Mouse (Mus musculus) liver, adult 2 months (tissue): ENCODE data around the gene Parp8. TPM values are rescaled to one million over a fixed set of nuclear protein-coding genes. Genes with fewer than 3 reads are reported as not detected.

ENCODE experiments used
- DNase-seq: peaks from one replicate; pipeline ENCODE4 v3.0.0-alpha.2; 2011; ENCODE audit warnings: low read depth, low spot score; ENCODE audit errors: extremely low read depth
- H3K27ac ChIP-seq: fragments of 200-500 bp; replicated peaks from 2 replicates; pipeline ENCODE4 v1.5.1; 2012; ENCODE audit warnings: low read depth, mild to moderate bottlenecking, control low read depth, inconsistent platforms, low read length; ENCODE audit not compliant: insufficient read depth
- H3K27me3 ChIP-seq: fragments of 200-500 bp; 2 replicates; pipeline ENCODE4 v1.6.1; 2012; ENCODE audit warnings: mild to moderate bottlenecking, moderate library complexity, low read length, inconsistent platforms; ENCODE audit not compliant: control insufficient read depth, insufficient read depth
- H3K36me3 ChIP-seq: fragments of 200-500 bp; 2 replicates; pipeline ENCODE4 v1.6.1; 2012; ENCODE audit warnings: low read length, inconsistent platforms; ENCODE audit not compliant: control insufficient read depth, insufficient read depth
- H3K4me1 ChIP-seq: fragments of 200-500 bp; 2 replicates; pipeline ENCODE4 v1.6.1; 2011; ENCODE audit warnings: low read length; ENCODE audit not compliant: control insufficient read depth, insufficient read depth
- H3K4me3 ChIP-seq: fragments of 200-500 bp; 2 replicates; pipeline ENCODE4 v1.5.1; 2011; ENCODE audit warnings: low read depth, mild to moderate bottlenecking, control low read depth, low read length, moderate library complexity; ENCODE audit not compliant: insufficient read depth
- H3K79me2 ChIP-seq: fragments of 200-500 bp; 2 replicates; pipeline ENCODE4 v1.6.1; 2012; ENCODE audit warnings: inconsistent platforms, mild to moderate bottlenecking, low read length, moderate library complexity; ENCODE audit not compliant: control insufficient read depth, insufficient read depth
- H3K9ac ChIP-seq: fragments of 200-500 bp; 2 replicates; pipeline ENCODE4 v1.6.1; 2012; ENCODE audit warnings: low read depth, mild to moderate bottlenecking, control low read depth, inconsistent platforms, low read length
- CTCF ChIP-seq: fragments of 200-500 bp; IDR thresholded peaks from 2 replicates; pipeline ENCODE4 v1.5.1; 2011; ENCODE audit warnings: low read depth, low read length, control low read depth
- POLR2A ChIP-seq: fragments of 200-500 bp; IDR thresholded peaks from 2 replicates; pipeline ENCODE4 v1.6.1; 2011; ENCODE audit warnings: low read length, control low read depth; ENCODE audit not compliant: insufficient read depth; ENCODE audit errors: extremely low read depth
- WGBS: fragments of 180-500 bp; shearing (Covaris S2); methylation state at CpG from one replicate; pipeline ENCODE4 v1.1.7; 2018; 5-methylcytosine and 5-hydroxymethylcytosine counted together
- polyA plus RNA-seq: library from polyadenylated mRNA; depleted of rRNA; stranded (reverse); fragments of >200 nt; gene quantifications from 2 replicates; pipeline ENCODE4 v1.2.3, GENCODE M21; 2012
- total RNA-seq: library from RNA; depleted of rRNA; stranded (reverse); fragments of >200 nt; gene quantifications from 2 replicates; pipeline ENCODE4 v1.2.3, GENCODE M21; 2014

Gene Parp8
- total and polyA plus RNA-seq, 2 experiments: 0.40 to 1.6 TPM

GRCm38 (mm10) chr13:116968906-116969305, 56.4 kb downstream of the Parp8 start:
- WGBS: 92% methylated on average over 4 of the region's 4 CpGs
- no peak overlapping the region for H3K27ac ChIP-seq

GRCm38 (mm10) chr13:116967459-116967858, 57.9 kb downstream of the Parp8 start:
- TF ChIP-seq POLR2A: no peak
- TF ChIP-seq CTCF: no peak
- Histone ChIP-seq H3K9ac (no peak overlapping the region), H3K79me2 (no peaks in the 10 kb centered on the region), H3K36me3 (no peaks in the 10 kb centered on the region), H3K4me1 (no peaks in the 10 kb centered on the region), H3K27ac (no peak overlapping the region), H3K4me3 (no peak overlapping the region), H3K27me3 (no peaks in the 10 kb centered on the region)
- 84% methylated on average over 3 of the region's 3 CpGs for WGBS
- no peak for DNase-seq

More at GRCm38 (mm10) chr13:116968906-116969305, 56.4 kb downstream of the Parp8 start:
- Histone ChIP-seq H3K36me3 (no peaks in the 10 kb centered on the region), H3K79me2 (no peaks in the 10 kb centered on the region), H3K4me3 (no peak overlapping the region), H3K9ac (no peak overlapping the region), H3K4me1 (no peaks in the 10 kb centered on the region), H3K27me3 (no peaks in the 10 kb centered on the region)
- no peak for DNase-seq
- no peak for TF ChIP-seq CTCF
- no peak for TF ChIP-seq POLR2A

DNA sequence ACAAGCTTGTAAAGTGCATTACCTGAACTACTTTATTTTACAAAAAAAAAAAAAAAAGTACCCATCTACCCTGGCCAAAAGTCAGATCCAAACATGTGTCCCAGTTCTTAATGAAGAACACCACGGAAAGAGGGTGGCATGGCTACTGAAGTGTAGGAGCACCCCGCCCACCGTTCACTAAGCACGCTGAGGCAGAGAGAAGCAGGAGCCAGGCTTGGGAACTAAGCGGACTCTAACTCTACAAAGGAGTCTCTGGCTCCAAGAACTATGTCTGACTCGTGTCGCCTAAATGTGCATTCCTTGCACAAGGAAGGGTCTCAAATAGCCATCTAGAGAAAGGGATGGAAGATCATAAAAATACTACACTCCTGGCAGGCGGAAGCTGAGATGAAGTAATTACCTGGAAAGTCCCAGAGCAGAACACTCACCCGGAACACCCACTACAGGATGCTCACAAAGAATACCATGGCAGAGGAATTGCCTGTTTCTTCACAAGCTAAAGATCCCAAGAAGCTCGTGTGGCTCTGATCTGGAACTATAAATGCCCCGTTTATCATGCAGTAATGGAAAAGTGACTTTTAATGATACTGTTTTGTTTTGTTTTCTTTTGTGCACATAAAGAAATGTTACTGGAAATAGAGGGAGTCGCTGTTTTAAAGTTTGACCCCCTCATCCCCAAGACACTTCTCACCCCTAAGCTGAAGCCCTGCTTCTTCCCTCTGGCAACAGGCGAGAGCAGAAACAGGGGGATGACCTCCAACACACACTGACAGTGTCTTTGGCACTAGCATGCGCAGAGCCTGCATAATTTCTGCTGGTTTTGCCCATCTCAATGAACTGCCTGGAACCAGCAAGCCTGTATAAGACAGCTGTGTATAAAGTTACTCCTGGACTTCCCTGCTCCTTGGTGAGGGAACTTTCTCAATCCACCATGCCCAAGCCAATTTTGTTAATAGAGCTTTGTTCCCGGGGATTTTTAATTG, 62.6 kb downstream of the Parp8 start:
- no peak overlapping the region for H3K4me3 ChIP-seq
- no peaks in the 10 kb centered on the region for H3K4me1 ChIP-seq
- 77% methylated on average over 15 of the region's 15 CpGs for WGBS
- H3K27me3 ChIP-seq: no peaks in the 10 kb centered on the region
- no peak overlapping the region for H3K9ac ChIP-seq
- no peak for DNase-seq
- no peaks in the 10 kb centered on the region for H3K79me2 ChIP-seq
- TF ChIP-seq POLR2A: no peak
- no peak for TF ChIP-seq CTCF
- H3K36me3 ChIP-seq: no peaks in the 10 kb centered on the region
- H3K27ac ChIP-seq: no peak overlapping the region

- DNase-seq: no peak
- H3K4me3 ChIP-seq: no peak overlapping the region
- no peaks in the 10 kb centered on the region for H3K79me2 ChIP-seq
- no peaks in the 10 kb centered on the region for H3K27me3 ChIP-seq
- WGBS: 76% methylated on average over 7 of the region's 7 CpGs
- H3K27ac ChIP-seq: no peak overlapping the region
- no peaks in the 10 kb centered on the region for H3K4me1 ChIP-seq
- TF ChIP-seq CTCF: no peak
- no peak for TF ChIP-seq POLR2A
- H3K36me3 ChIP-seq: no peaks in the 10 kb centered on the region
- H3K9ac ChIP-seq: no peak overlapping the region
Measured at GRCm38 (mm10) chr13:116958776-116959589, 66.4 kb downstream of the Parp8 start.

DNA sequence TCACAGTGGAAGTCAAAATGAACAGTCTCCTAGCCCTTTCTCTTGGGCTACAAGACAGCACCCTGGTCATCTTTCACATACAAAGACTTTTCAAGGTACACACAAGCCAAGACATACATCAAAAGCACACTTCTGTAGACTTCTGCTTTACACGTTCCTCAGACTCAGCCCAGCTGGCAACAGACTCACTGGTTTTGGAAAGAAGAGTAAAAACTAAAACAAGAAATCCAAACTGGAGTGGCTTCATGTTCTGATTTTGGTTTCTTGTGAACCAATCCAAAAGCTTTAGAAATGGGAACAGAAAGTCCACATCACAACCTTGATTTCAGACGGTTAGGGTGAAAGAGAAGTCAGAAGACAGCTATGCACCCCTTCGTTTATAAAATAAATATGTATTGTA, 67.8 kb downstream of the Parp8 start:
- H3K27me3 ChIP-seq: no peaks in the 10 kb centered on the region
- DNase-seq: peak; percentile 5
- H3K9ac ChIP-seq: no peak overlapping the region
- no peaks in the 10 kb centered on the region for H3K4me1 ChIP-seq
- no peaks in the 10 kb centered on the region for H3K36me3 ChIP-seq
- TF ChIP-seq POLR2A: no peak
- TF ChIP-seq CTCF: no peak
- H3K79me2 ChIP-seq: no peaks in the 10 kb centered on the region
- no peak overlapping the region for H3K27ac ChIP-seq
- no peak overlapping the region for H3K4me3 ChIP-seq
- WGBS: 66% methylated on average over 3 of the region's 3 CpGs
